Mouse (Mus musculus) natural killer cell, adult 2 months (primary cell): ENCODE measurements around the gene Mmp20.

Experiments
- DNase-seq, 2 experiments: peaks; one replicate each; pipeline ENCODE4 v3.0.0; 2022; ENCODE audit warnings: low spot score in 2 of 2

Gene Mmp20

DNA sequence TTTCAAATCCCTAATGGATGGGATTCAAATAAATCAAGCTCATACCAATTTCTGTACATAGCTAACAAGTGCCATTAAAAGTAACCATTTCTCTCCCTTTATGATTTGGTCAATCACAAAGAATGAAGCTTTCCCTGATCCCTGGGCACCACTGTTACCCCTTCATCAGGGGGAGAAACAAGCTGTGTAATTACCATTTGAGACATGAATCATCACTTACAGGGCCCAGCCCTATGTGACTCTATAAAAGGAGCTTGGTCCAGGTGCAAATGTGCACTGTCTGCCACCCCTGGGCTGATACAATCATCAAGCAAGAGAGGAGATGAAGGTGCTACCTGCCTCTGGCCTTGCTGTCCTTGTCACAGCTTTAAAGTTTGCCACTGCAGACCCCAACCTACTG lies at the start of gene Mmp20:
TSS of gene Mmp20 (plus strand) at position 301 of the 400 bp plus-strand sequence.
- DNase-seq, result no peak

- DNase-seq, result no peak
Observed at GRCm38 (mm10) chr9:7590063-7590462, 38.0 kb upstream of the Mmp20 start.

GRCm38 (mm10) chr9:7593272-7593812 lies 34.7 kb upstream of the Mmp20 start:
- DNase-seq, result no peak

DNA sequence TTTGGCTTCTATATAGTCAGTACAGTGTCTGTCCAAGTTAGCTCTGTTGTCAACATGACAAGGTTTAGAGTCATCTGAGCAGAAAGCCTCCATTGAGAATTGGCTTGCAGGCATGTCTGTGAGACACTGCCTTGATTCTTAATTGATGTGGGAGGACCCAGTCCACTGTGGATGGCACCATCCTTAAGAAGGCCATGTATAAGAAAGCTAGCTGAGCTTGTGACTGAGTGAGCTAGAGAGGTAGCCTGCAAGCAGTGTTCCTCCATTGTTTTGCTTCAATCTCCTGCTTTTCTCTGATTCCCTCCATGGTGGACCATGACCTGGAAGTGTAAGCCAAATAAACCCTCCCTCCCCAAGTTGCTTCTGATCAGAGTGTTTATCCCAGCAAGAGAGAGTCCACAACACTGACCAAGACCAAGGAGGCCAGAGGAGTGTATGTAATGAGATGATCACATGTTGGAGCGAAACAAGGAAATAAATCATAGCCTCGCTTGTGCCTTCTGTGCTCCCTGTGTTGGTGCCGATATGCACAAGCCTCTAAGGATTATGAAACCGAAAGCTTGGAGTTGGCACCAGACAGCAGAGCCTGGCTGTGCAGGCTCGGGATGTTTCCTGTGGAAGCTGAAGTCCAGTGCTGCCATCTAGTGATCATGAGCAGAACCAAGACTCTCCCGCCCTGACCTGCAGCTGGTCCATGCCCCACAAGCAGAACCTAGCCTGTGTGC lies 33.1 kb upstream of the Mmp20 start:
- DNase-seq, result peak; percentile 14 to 43

GRCm38 (mm10) chr9:7602982-7603742 lies 24.9 kb upstream of the Mmp20 start:
- peak; percentile 3 to 46 for DNase-seq

DNA sequence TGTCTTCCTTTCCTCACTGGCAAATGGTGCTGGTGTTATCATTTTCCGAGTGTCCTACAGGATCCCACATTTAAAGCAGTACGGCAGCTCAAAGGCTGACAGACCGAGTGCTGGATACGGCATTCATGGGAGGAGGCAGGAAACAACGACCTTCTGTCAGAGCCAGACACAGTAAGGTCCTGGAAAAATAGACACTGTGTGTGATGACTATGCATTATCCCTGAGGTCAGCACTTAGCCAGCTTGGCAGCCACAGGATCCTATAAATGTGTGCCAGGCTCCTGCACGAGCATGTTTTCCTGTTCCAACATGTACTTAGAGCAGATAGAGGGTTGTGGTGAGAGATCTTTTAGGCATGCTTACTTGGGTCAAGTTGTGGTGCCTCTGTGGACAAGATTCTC lies 24.0 kb upstream of the Mmp20 start:
- no peak for DNase-seq

DNA sequence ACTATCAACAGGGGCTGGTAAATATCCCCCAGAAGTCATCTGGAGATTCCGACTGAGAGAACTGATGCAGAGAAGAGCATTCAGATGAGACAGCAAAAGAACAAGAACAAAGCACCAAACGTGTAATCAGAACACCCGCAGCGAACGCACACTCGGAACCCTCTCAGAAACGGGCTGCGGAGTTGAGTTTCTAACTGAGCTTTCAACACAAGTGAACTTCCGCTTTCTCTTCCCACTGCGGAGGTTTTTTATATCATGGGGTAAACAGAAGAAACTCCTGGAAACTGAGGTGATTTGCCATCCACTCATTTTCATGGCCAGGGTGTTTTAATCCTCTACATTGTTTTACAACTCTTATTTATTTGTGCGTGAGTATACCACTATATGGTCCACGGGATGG lies 22.4 kb upstream of the Mmp20 start:
- DNase-seq, result no peak

GRCm38 (mm10) chr9:7622582-7622981 lies 5.4 kb upstream of the Mmp20 start:
- no peak for DNase-seq

DNA sequence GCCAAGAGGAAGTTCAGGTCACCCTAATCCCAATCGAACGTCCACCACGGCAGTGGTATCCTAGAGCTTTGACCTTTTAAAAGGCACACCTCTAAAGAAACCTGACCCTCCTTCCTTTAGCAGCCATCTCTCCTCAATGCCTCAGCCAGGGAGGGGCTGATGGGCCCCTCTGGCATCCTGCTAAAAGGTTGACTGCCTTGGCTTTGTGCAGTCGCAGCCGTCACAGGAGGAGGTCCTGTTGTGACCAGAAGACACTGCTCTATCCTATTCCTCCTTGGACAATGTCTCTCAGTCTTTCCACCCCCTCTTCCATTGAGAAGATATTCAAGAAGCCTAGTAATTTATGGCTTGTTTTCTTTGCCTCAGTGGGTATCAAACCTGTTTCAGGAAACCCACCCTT lies 5.9 kb downstream of the Mmp20 start:
- DNase-seq, result no peak

GRCm38 (mm10) chr9:7647901-7648300 lies 19.9 kb downstream of the Mmp20 start:
- DNase-seq, result no peak

- DNase-seq, result no peak
Observed at GRCm38 (mm10) chr9:7650397-7651180, 22.6 kb downstream of the Mmp20 start.

DNA sequence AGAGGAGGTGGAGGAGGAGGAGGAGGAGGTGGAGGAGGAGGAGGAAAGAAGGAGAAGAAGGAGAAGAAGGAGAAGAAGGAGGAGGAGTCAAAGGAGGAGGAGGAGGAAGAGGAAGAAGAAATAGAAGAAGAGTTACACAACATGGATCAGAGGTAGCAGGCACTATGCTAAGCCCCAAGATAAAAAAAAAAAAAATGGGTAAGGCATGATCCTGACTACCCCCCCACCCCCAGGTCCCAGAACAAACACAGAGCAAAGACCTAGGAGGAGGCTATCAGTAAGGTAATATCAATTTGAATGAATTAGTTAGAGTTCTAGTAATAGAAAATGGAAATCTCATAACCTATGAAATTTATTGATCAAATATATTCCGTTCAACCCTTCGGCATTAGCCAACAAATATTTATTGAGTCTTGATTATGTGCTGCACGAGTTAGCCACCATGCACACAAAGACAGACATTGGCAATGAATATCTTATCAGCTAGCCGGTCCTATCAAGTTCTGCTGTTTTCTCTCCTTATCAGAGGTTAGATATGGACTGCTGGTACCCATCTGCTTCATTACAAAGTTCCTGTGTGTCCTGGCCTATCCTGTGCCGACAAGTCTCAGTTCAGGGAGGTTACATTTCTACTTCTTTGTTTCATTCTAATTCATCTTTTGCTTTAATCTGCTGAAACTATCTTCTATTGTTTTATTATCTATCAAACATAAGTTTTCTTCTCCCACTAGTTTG lies 24.5 kb downstream of the Mmp20 start:
- DNase-seq, result no peak

GRCm38 (mm10) chr9:7657946-7658345 lies 29.9 kb downstream of the Mmp20 start:
- no peak for DNase-seq

DNA sequence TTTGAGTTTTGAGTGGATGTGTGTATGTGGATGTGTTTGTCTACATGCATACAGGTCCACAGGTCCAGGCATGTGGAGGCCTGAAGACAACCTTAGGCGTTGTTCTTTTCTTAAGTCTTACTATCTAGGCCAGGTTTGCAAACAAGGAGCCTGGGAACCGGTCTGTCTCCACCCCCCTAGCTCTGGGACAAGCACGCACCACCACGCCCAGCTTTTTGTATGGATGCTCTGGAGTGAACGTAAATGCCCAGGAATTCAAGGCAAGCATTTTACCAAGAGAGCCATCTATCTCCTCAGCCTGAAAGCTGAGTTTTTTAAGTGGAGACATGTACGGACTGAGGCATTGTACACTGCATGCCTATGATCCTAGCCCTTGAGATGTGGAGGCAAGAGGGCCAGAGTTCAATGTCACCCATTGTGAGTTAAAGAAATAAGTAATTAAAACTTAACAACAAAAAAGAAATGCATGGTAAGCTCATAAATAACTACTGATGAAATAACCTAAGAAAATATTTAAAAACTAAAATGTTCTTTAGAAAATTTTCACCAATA lies 31.5 kb downstream of the Mmp20 start:
- DNase-seq, result no peak

- no peak for DNase-seq
Observed at GRCm38 (mm10) chr9:7661371-7661770, 33.3 kb downstream of the Mmp20 start.

DNA sequence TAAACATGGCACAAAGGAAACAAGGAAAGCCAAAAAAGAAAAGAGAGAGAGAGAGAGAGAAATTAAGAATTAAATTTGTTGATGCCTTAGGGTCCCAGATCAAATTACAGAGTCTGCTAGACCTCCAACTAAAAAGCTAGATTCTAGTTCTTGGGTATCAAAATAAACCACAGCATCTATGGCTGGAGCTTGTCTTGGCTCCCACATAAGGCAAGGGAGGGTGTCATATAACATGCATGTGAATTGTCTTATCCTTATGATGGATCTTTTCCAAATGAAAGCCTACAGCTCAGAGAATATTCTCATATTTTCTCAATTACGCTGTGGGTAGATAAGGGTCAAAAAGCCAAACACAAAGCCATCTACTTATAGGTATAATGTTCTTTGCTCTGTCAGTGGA lies 41.6 kb downstream of the Mmp20 start:
- DNase-seq, result no peak

- DNase-seq, result no peak
Observed at GRCm38 (mm10) chr9:7672985-7673384, 45.0 kb downstream of the Mmp20 start.

GRCm38 (mm10) chr9:7678154-7678837 lies 50.3 kb downstream of the Mmp20 start:
- DNase-seq, result no peak

- no peak for DNase-seq
Observed at GRCm38 (mm10) chr9:7682081-7682618, 54.1 kb downstream of the Mmp20 start.

- DNase-seq, result no peak
Observed at GRCm38 (mm10) chr9:7686024-7686423, 58.0 kb downstream of the Mmp20 start.
